Mouse (Mus musculus): ENCODE data around the gene Ptbp2. TPM values are rescaled to one million over a fixed set of nuclear protein-coding genes. Genes with fewer than 3 reads are reported as not detected.

Gene Ptbp2
- 42.1 and 48.7 TPM in 2 replicates for polyA plus RNA-seq (2015; fragmentation: Nextera tagmentation; extraction: Ambion mirVana)

DNA sequence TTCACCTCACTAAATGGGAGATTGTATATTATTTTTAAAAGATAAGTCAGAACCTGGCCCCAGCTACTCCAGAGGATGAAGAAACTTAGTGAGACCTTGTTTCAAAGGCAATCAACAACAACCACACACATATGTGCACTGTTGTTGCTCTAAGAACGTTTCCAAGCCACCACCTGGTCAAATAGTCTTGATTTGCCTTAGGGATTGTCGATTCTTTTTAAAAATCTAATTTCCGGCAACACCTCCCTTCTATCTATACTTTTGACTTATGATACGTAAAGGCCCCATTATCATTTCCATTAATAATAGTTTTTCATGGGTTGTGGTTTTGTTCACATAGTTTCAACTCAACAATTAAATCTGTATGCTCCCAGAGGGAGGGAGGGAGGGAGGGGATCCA, at the start of gene Ptbp2:
Ptbp2 (minus strand) TSS at position 101 of the 400 bp plus-strand sequence.

Small RNAs within 50 kb of the gene (microRNA-seq; reads per million reads assigned to microRNA genes)
- gene Gm24744 (ENCODE audit: borderline replicate concordance, insufficient number of aligned reads): not detected
